Mouse (Mus musculus) kidney, adult 2 months (tissue): ENCODE measurements at regions not wholly inside any gene's neighbourhood (a gene's known extent, or its start where the extent isn't known, plus 50 kb on each side); places are given as distances from the start of the nearest gene placed in this dataset.

Source experiments
- CTCF ChIP-seq: fragments of 200-500 bp; conservative IDR thresholded peaks from 2 replicates; pipeline ENCODE4 v1.5.1; 2011; ENCODE audit warnings: low read depth, mild to moderate bottlenecking, control low read depth, low read length, moderate library complexity, mixed read lengths; ENCODE audit not compliant: insufficient read depth, insufficient read length
- POLR2A ChIP-seq: fragments of 200-500 bp; IDR thresholded peaks from one replicate; pipeline ENCODE4 v1.6.1; 2011; ENCODE audit warnings: low read depth, low read length, control low read depth

DNA sequence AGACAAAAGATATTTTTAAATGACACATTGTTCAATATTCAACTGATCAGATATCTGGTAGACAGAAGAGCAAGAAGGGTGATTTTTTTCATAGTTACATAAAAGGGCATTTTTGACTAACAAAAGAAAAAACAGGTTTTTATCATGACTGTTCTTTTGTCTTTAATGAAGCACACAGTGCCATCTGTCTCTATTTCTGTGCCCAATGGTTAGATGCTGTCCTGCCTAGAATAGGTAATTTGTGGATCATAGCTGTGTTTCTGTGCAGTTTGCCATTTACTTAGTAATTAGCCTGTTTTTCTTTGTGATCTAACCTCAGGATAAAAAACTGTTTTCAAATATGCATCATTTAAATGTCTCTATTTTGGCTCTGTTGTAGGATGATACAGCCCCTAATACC, 114.4 kb upstream of the Tbc1d2b start:
- TF ChIP-seq CTCF, result no peak
- no peak for TF ChIP-seq POLR2A
